Mouse (Mus musculus): ENCODE data around the gene Mif.

DNA sequence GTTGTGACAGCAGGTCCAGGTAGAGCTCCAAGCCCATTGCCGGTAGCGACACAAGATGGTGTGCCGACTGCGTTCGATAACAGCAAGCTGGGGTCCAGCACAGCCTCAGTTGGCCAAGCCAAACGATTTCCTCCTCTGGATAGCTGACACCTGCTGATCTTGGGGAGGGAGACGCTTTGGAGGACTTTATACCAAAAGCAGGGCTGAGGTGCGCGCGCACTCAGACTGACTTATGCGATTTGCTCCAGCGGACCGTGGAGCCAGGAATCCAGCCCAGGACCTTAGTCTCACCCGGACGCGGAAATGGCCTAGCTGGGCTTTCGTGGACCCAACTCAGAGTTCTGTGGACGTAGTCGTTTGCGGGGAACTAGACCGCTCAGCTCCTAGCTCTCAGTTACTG, 25.8 kb downstream of the Mif start:
- TF ChIP-seq GATA1 (IDR thresholded peaks at IDR 0.05; ENCODE audit: borderline replicate concordance, low read length) (no peak), CTCF (IDR thresholded peaks at IDR 0.05; ENCODE audit: low read depth, low read length) (no peak), POLR2AphosphoS5 (IDR thresholded peaks at IDR 0.05; ENCODE audit: insufficient replicate concordance, low read depth, low read length) (no peak; the same call in 1 of the 2 replicates)
